Mouse (Mus musculus) yolk sac, embryonic 10.5 days (tissue): ENCODE measurements around the gene Shld2.
"Not testable (repeated sequence)": the region's sequence is repeated elsewhere in the genome, so short reads cannot be mapped to it uniquely, and the experiment has no call there.

ENCODE experiments used
- DNase-seq: peaks from one replicate; pipeline ENCODE4 v3.0.0-alpha.2; 2017; ENCODE audit warnings: low spot score

The Shld2 gene

GRCm38 (mm10) chr14:34318113-34318512, 7.8 kb upstream of the Shld2 start:
- no peak for DNase-seq

GRCm38 (mm10) chr14:34317431-34317830, 7.1 kb upstream of the Shld2 start:
- DNase-seq = no peak

GRCm38 (mm10) chr14:34316346-34316745, 6.1 kb upstream of the Shld2 start:
- no peak for DNase-seq

GRCm38 (mm10) chr14:34314796-34315195, 4.5 kb upstream of the Shld2 start:
- DNase-seq = no peak

- DNase-seq = not testable (repeated sequence)
Measured at GRCm38 (mm10) chr14:34314383-34314782, 4.1 kb upstream of the Shld2 start.

- no peak for DNase-seq
Measured at GRCm38 (mm10) chr14:34313612-34314011, 3.3 kb upstream of the Shld2 start.

- DNase-seq = peak; percentile 56
Measured at GRCm38 (mm10) chr14:34312339-34313048, 2.2 kb upstream of the Shld2 start.

GRCm38 (mm10) chr14:34311691-34312090, 1.4 kb upstream of the Shld2 start:
- peak; percentile 42 for DNase-seq

GRCm38 (mm10) chr14:34311021-34311631, 833 bp upstream of the Shld2 start:
- no peak for DNase-seq

- DNase-seq = no peak
Measured at GRCm38 (mm10) chr14:34309907-34310233, 423 bp downstream of the Shld2 start.

- DNase-seq = no peak
Measured at GRCm38 (mm10) chr14:34309266-34309665, 1.0 kb downstream of the Shld2 start.

GRCm38 (mm10) chr14:34303265-34303680, 7.0 kb downstream of the Shld2 start:
- DNase-seq = no peak

- DNase-seq = no peak
Measured at GRCm38 (mm10) chr14:34302681-34303242, 7.5 kb downstream of the Shld2 start.

GRCm38 (mm10) chr14:34298871-34299700, 11.2 kb downstream of the Shld2 start:
- no peak for DNase-seq

GRCm38 (mm10) chr14:34297634-34298033, 12.7 kb downstream of the Shld2 start:
- DNase-seq = no peak

- DNase-seq = no peak
Measured at GRCm38 (mm10) chr14:34297038-34297437, 13.3 kb downstream of the Shld2 start.

- no peak for DNase-seq
Measured at GRCm38 (mm10) chr14:34296350-34296749, 13.9 kb downstream of the Shld2 start.

- DNase-seq = no peak
Measured at GRCm38 (mm10) chr14:34293641-34294040, 16.7 kb downstream of the Shld2 start.

- DNase-seq = no peak
Measured at GRCm38 (mm10) chr14:34290229-34290628, 20.1 kb downstream of the Shld2 start.

GRCm38 (mm10) chr14:34289259-34290015, 20.9 kb downstream of the Shld2 start:
- DNase-seq = no peak

- DNase-seq = no peak
Measured at GRCm38 (mm10) chr14:34288396-34288795, 21.9 kb downstream of the Shld2 start.

- no peak for DNase-seq
Measured at GRCm38 (mm10) chr14:34281736-34282269, 28.5 kb downstream of the Shld2 start.
